Mouse (Mus musculus) CH12.LX (cell line): ENCODE measurements around the gene Usp6nl. TPM values are rescaled to one million over a fixed set of nuclear protein-coding genes. Genes with fewer than 3 reads are reported as not detected.

Experiments used
- DNase-seq: peaks from one replicate; pipeline ENCODE4 v3.0.0-alpha.2; 2013; ENCODE audit errors: extremely low read depth
- H3K27ac ChIP-seq: 2 replicates; pipeline ENCODE4 v1.5.1; 2012; ENCODE audit warnings: low read depth, mild to moderate bottlenecking, control low read depth, moderate library complexity; ENCODE audit not compliant: insufficient read depth
- H3K27me3 ChIP-seq: replicated peaks from 2 replicates; pipeline ENCODE3; 2012; ENCODE audit warnings: inconsistent platforms
- H3K36me3 ChIP-seq, 2 experiments: replicated peaks in 1 of 2; 2 replicates each; pipeline versions ENCODE3 to v1.6.1; 2012; ENCODE audit warnings: inconsistent platforms in 1 of 2, low read length in 1 of 2, mild to moderate bottlenecking in 1 of 2, mixed read lengths in 1 of 2, moderate library complexity in 1 of 2; ENCODE audit not compliant: control insufficient read depth in 1 of 2, insufficient read depth in 1 of 2
- H3K4me1 ChIP-seq, 2 experiments: 2 replicates each; pipeline ENCODE4 v1.6.1; 2012; ENCODE audit warnings: inconsistent platforms in 1 of 2, moderate library complexity in 1 of 2; ENCODE audit not compliant: insufficient read depth in 2 of 2, control insufficient read depth in 1 of 2
- H3K4me2 ChIP-seq: 2 replicates; pipeline ENCODE4 v1.6.1; 2012; ENCODE audit warnings: low read depth, mild to moderate bottlenecking, control low read depth; ENCODE audit not compliant: poor library complexity, insufficient read depth, severe bottlenecking
- H3K4me3 ChIP-seq, 3 experiments: fragments of 150-350 bp in 1 of 3; sonication (generic) in 1 of 3; replicated peaks in 1 of 3; 2 replicates each; pipeline versions ENCODE3 to v1.5.1; 2011 to 2012; ENCODE audit warnings: low read depth in 2 of 3, low read length in 2 of 3, mild to moderate bottlenecking in 2 of 3, moderate library complexity in 2 of 3, control low read depth in 1 of 3, improper control_type of control experiment in 1 of 3, inconsistent platforms in 1 of 3, mixed read lengths in 1 of 3; ENCODE audit not compliant: poor library complexity in 1 of 3
- H3K79me2 ChIP-seq: replicated peaks from 2 replicates; pipeline ENCODE4 v1.6.1; 2012; ENCODE audit warnings: mild to moderate bottlenecking, moderate library complexity; ENCODE audit not compliant: control insufficient read depth, poor library complexity, insufficient read depth, severe bottlenecking; ENCODE audit errors: extremely low read depth
- H3K9ac ChIP-seq: 2 replicates; pipeline ENCODE4 v1.6.1; 2012; ENCODE audit warnings: low read depth, mild to moderate bottlenecking, control low read depth, moderate library complexity; ENCODE audit not compliant: insufficient read depth
- H3K9me3 ChIP-seq: replicated peaks from 2 replicates; pipeline ENCODE3; 2012; ENCODE audit warnings: low read length, inconsistent platforms, mixed read lengths
- BHLHE40 ChIP-seq: IDR thresholded peaks from 2 replicates; pipeline ENCODE4 v1.6.1; 2011; ENCODE audit warnings: mild to moderate bottlenecking, low read depth, low read length, improper control_type of control experiment
- CHD1 ChIP-seq: IDR thresholded peaks from 2 replicates; pipeline ENCODE4 v1.6.1; 2012; ENCODE audit warnings: low read depth, low read length, improper control_type of control experiment, inconsistent platforms
- CHD2 ChIP-seq: IDR thresholded peaks from 2 replicates; pipeline ENCODE4 v1.6.1; 2011; ENCODE audit warnings: low read length, improper control_type of control experiment
- CTCF ChIP-seq, 2 experiments: IDR thresholded peaks in 1 of 2; conservative IDR thresholded peaks in 1 of 2; 2 replicates each; pipeline ENCODE4 v1.5.1; 2011 to 2012; ENCODE audit warnings: low read depth in 2 of 2, low read length in 2 of 2, improper control_type of control experiment in 1 of 2, inconsistent platforms in 1 of 2, mild to moderate bottlenecking in 1 of 2, moderate library complexity in 1 of 2
- E2F4 ChIP-seq: IDR thresholded peaks from 2 replicates; pipeline ENCODE4 v1.6.1; 2011; ENCODE audit warnings: low read depth, low read length, improper control_type of control experiment; ENCODE audit not compliant: insufficient replicate concordance
- ELF1 ChIP-seq: IDR thresholded peaks from 2 replicates; pipeline ENCODE4 v1.6.1; 2014; ENCODE audit warnings: low read depth, mild to moderate bottlenecking, inconsistent platforms, low read length, improper control_type of control experiment
- EP300 ChIP-seq: IDR thresholded peaks from 2 replicates; pipeline ENCODE4 v1.6.1; 2011; ENCODE audit warnings: low read length, improper control_type of control experiment
- GABPA ChIP-seq: IDR thresholded peaks from 2 replicates; pipeline ENCODE4 v1.6.1; 2012; ENCODE audit warnings: low read depth, low read length, improper control_type of control experiment, inconsistent platforms; ENCODE audit not compliant: insufficient replicate concordance
- HCFC1 ChIP-seq: IDR thresholded peaks from 2 replicates; pipeline ENCODE4 v1.6.1; 2012; ENCODE audit warnings: low read depth, mild to moderate bottlenecking, inconsistent platforms, low read length, improper control_type of control experiment
- JUN ChIP-seq: IDR thresholded peaks from 2 replicates; pipeline ENCODE4 v1.6.1; 2011; ENCODE audit warnings: low read depth, mild to moderate bottlenecking, low read length, improper control_type of control experiment, moderate library complexity; ENCODE audit not compliant: insufficient read depth
- JUND ChIP-seq: conservative IDR thresholded peaks from 2 replicates; pipeline ENCODE4 v1.6.1; 2011; ENCODE audit warnings: low read depth, low read length, improper control_type of control experiment
- MEF2A ChIP-seq: IDR thresholded peaks from 2 replicates; pipeline ENCODE4 v1.6.1; 2014; ENCODE audit warnings: low read depth, mild to moderate bottlenecking, inconsistent platforms, low read length, improper control_type of control experiment, borderline replicate concordance
- NELFE ChIP-seq: IDR thresholded peaks from 2 replicates; pipeline ENCODE4 v1.6.1; 2011; ENCODE audit warnings: low read depth, low read length, improper control_type of control experiment
- NRF1 ChIP-seq: IDR thresholded peaks from 2 replicates; pipeline ENCODE4 v1.6.1; 2014; ENCODE audit warnings: low read depth, mild to moderate bottlenecking, inconsistent platforms, low read length, improper control_type of control experiment, moderate library complexity
- PAX5 ChIP-seq: IDR thresholded peaks from 2 replicates; pipeline ENCODE4 v1.6.1; 2012; ENCODE audit warnings: low read length, inconsistent platforms, mixed read lengths
- RAD21 ChIP-seq: IDR thresholded peaks from 2 replicates; pipeline ENCODE4 v1.6.1; 2011; ENCODE audit warnings: low read depth, mild to moderate bottlenecking, low read length, improper control_type of control experiment, moderate library complexity
- RCOR1 ChIP-seq: conservative IDR thresholded peaks from 2 replicates; pipeline ENCODE4 v1.6.1; 2012; ENCODE audit warnings: low read depth, mild to moderate bottlenecking, inconsistent platforms, low read length, improper control_type of control experiment
- SIN3A ChIP-seq: IDR thresholded peaks from 2 replicates; pipeline ENCODE4 v1.6.1; 2012; ENCODE audit warnings: low read length, improper control_type of control experiment, inconsistent platforms
- SMC3 ChIP-seq: IDR thresholded peaks from 2 replicates; pipeline ENCODE4 v1.6.1; 2011; ENCODE audit warnings: low read depth, low read length, improper control_type of control experiment
- TCF12 ChIP-seq: IDR thresholded peaks from 2 replicates; pipeline ENCODE4 v1.6.1; 2014; ENCODE audit warnings: low read depth, mild to moderate bottlenecking, inconsistent platforms, low read length, improper control_type of control experiment
- UBTF ChIP-seq: IDR thresholded peaks from 2 replicates; pipeline ENCODE4 v1.6.1; 2012; ENCODE audit warnings: low read depth, mild to moderate bottlenecking, inconsistent platforms, low read length, improper control_type of control experiment, moderate library complexity
- USF1 ChIP-seq: IDR thresholded peaks from 2 replicates; pipeline ENCODE4 v1.6.1; 2014; ENCODE audit warnings: low read depth, mild to moderate bottlenecking, inconsistent platforms, low read length, improper control_type of control experiment
- USF2 ChIP-seq: conservative IDR thresholded peaks from 2 replicates; pipeline ENCODE4 v1.6.1; 2011; ENCODE audit warnings: low read depth, low read length, improper control_type of control experiment
- ZC3H11A ChIP-seq: IDR thresholded peaks from 2 replicates; pipeline ENCODE4 v1.6.1; 2012; ENCODE audit warnings: low read depth, mild to moderate bottlenecking, inconsistent platforms, low read length, improper control_type of control experiment
- ZMIZ1 ChIP-seq: IDR thresholded peaks from 2 replicates; pipeline ENCODE4 v1.6.1; 2012; ENCODE audit warnings: low read depth, mild to moderate bottlenecking, inconsistent platforms, low read length, improper control_type of control experiment
- dilution Hi-C: fragments of 300-500 bp; cut with MboI; formaldehyde crosslinking; loops from 2 replicates; pipeline ENCODE4 v1.14.3; 2020; ENCODE audit warnings: low sequenced_read_pairs; ENCODE audit not compliant: extremely low pct_unique_long_range_greater_than_20kb, extremely low pct_ligation_motif_present
- in situ Hi-C: fragments of 300-500 bp; cut with MboI; formaldehyde crosslinking; loops from 3 replicates; pipeline ENCODE4 v1.14.3; 2019; ENCODE audit warnings: low sequenced_read_pairs, low pct_ligation_motif_present, low pct_unique_long_range_greater_than_20kb, mixed read lengths
- polyA plus RNA-seq: library from polyadenylated mRNA; unstranded; fragments of >175 nt; gene quantifications from 2 replicates; pipeline ENCODE4 v1.2.1, GENCODE M21; 2012; ENCODE audit warnings: low read depth; ENCODE audit not compliant: insufficient read length
- total RNA-seq, 2 experiments: library from RNA; depleted of rRNA; stranded (reverse); fragments of 300-350 nt in 1 of 2; fragments of >200 nt in 1 of 2; gene quantifications; 2 replicates each; pipeline ENCODE4 v1.2.3; 2012 to 2014

Gene Usp6nl
- total and polyA plus RNA-seq, 3 experiments: 4.1 to 12.1 (median 4.6) TPM

GRCm38 (mm10) chr2:6481966-6482365, 159.5 kb downstream of the Usp6nl start:
- Histone ChIP-seq H3K4me2 (no peak overlapping the region), H3K27me3 (no peaks in the 10 kb centered on the region), H3K36me3 (no peaks in the 10 kb centered on the region), H3K27ac (no peak overlapping the region), H3K9me3 (no peaks in the 10 kb centered on the region), H3K4me3 (no peak overlapping the region), H3K4me1 (peaks cover 18 to 44% of the 10 kb centered on the region in 2 experiments), H3K79me2 (no peaks in the 10 kb centered on the region), H3K9ac (no peak overlapping the region)
- dilution Hi-C loops: no loop called here
- in situ Hi-C loops: no loop called here
- DNase-seq: no peak
- TF ChIP-seq EP300 (no peak), ELF1 (no peak), SIN3A (no peak), CHD2 (no peak), BHLHE40 (no peak), UBTF (no peak), JUND (no peak), USF1 (no peak), USF2 (no peak), PAX5 (no peak), CHD1 (no peak), SMC3 (no peak), NRF1 (no peak), MEF2A (no peak), ZC3H11A (no peak), ZMIZ1 (no peak), RCOR1 (no peak), CTCF (conservative IDR thresholded peaks at IDR 0.05 in 1 of 2, IDR thresholded peaks at IDR 0.05 in 1 of 2; ENCODE audit: low read depth in 2 of 2, low read length in 2 of 2) (no peak), GABPA (no peak)
- TF ChIP-seq, all 38 proteins: peak for 0

- Histone ChIP-seq H3K9ac (no peak overlapping the region), H3K79me2 (no peaks in the 10 kb centered on the region), H3K4me3 (no peak overlapping the region), H3K9me3 (no peaks in the 10 kb centered on the region), H3K4me2 (no peak overlapping the region), H3K36me3 (no peaks in the 10 kb centered on the region), H3K27me3 (no peaks in the 10 kb centered on the region), H3K27ac (no peak overlapping the region), H3K4me1 (peaks cover 18 to 44% of the 10 kb centered on the region in 2 experiments)
- TF ChIP-seq TCF12: no peak
- no peak for TF ChIP-seq E2F4
- no peak for TF ChIP-seq HCFC1
- no peak for TF ChIP-seq RAD21
- no peak for TF ChIP-seq ZMIZ1
- TF ChIP-seq JUN: no peak
- TF ChIP-seq GABPA: no peak
- no peak for TF ChIP-seq NELFE
- no peak for TF ChIP-seq NRF1
- dilution Hi-C loops (no loop called here), in situ Hi-C loops (no loop called here)
- DNase-seq: no peak
These were observed 159.9 kb downstream of the Usp6nl start for GRCm38 (mm10) chr2:6482411-6482810.
